ENCODE assay signal across 19 mouse cellular contexts in the genomic region with DNA sequence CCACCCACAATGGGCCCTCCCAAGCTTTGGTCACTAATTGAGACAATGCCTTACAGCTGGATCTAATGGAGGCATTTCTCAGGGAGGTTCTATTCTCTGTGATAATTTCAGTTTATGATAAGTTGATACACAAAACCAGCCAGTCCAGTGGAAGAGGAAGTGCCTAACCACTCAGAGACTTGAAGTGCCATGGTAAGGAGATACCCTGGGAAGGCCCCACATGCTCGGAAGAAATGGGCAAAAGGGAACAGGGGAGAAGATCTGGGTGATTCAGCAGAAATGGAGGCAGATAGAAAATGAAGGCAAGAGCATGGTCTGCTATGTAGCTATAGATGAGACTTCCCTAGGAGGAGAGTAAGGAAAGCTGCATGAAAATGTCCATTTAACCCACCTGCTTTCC.
"Had no signal": no experiment of that assay in that cellular context is flagged by ENCODE, and none has a peak within 500 bp of the region (broad histone marks: within the 10 kb centered on the region; RNA-seq: fewer than 3 reads in every experiment).

No protein-coding gene starts in this region.

- H3K9me3 ChIP-seq: midbrain, embryonic 10.5 days; midbrain, embryonic 12.5 days; neural tube, embryonic 13.5 days; neural tube, embryonic 15.5 days had no signal

- H3K27me3 ChIP-seq: midbrain, embryonic 12.5 days; neural tube, embryonic 13.5 days; neural tube, embryonic 15.5 days had no signal

- H3K36me3 ChIP-seq: midbrain, embryonic 10.5 days; midbrain, embryonic 12.5 days; neural tube, embryonic 13.5 days; neural tube, embryonic 15.5 days had no signal

- H3K9ac ChIP-seq: lung, embryonic 14.5 days; midbrain, embryonic 12.5 days; neural tube, embryonic 13.5 days; neural tube, embryonic 15.5 days had no signal

- ATAC-seq: midbrain, embryonic 16.5 days had no signal

- DNase-seq: lung, adult 18-20 months; lung, embryonic 14.5 days; lung, postnatal 10 days; lung, postnatal 4 days; midbrain, embryonic 14.5 days; retina, postnatal 1 day; right cerebral cortex, adult 18-20 months; right cerebral cortex, postnatal 25 days; right cerebral cortex, postnatal 4 days; spleen, adult 18-20 months; thymus, adult 18-20 months; thymus, postnatal 14 days; thymus, postnatal 36 days had no signal

- H3K4me2 ChIP-seq: lung, embryonic 14.5 days; midbrain, embryonic 12.5 days; neural tube, embryonic 13.5 days; neural tube, embryonic 15.5 days had no signal

- H3K27ac ChIP-seq: midbrain, embryonic 10.5 days; midbrain, embryonic 12.5 days; neural tube, embryonic 13.5 days; neural tube, embryonic 15.5 days had no signal

- H3K4me1 ChIP-seq: midbrain, embryonic 10.5 days; midbrain, embryonic 12.5 days; neural tube, embryonic 13.5 days; neural tube, embryonic 15.5 days had no signal

- H3K4me3 ChIP-seq: midbrain, embryonic 10.5 days; midbrain, embryonic 12.5 days; myocyte; neural tube, embryonic 13.5 days; neural tube, embryonic 15.5 days had no signal
